In genomic region chr11:79019839-79020534, GRCm38 (mm10) we compare ENCODE assay signal across 9 mouse cellular contexts. TPM values are rescaled to one million over a fixed set of nuclear protein-coding genes. Genes with fewer than 3 reads are reported as not detected.
DNase-seq lines count a peak whose midpoint lies in the region; ATAC-seq and TF ChIP-seq lines count a peak whose summit lies in the region.
"Had no signal": no experiment of that assay in that cellular context is flagged by ENCODE, and none has a peak within 500 bp of the region (broad histone marks: within the 10 kb centered on the region; RNA-seq: fewer than 3 reads in every experiment).

No protein-coding gene starts in this region.

- 64% methylated on average over 17 of the region's 17 CpGs for WGBS in heart, embryonic 13.5 days

- DNase-seq in kidney, adult 18-20 months, result peak; percentile 49
- no peak for DNase-seq in kidney, adult 11 months
- peak; percentile 71 for DNase-seq in R1 (ENCODE audit: low read depth, low spot score)
- peak; percentile 55 for DNase-seq in lung, postnatal 10 days
- no peak for DNase-seq in cerebellum, adult 11 months

- peaks cover 34% of the 10 kb centered on the region for H3K36me3 ChIP-seq in C2C12 (ENCODE audit: control insufficient read depth, insufficient read depth)
- peaks cover 76% of the 10 kb centered on the region for H3K36me3 ChIP-seq in heart, embryonic 13.5 days

- H3K9me3 ChIP-seq in heart, embryonic 13.5 days, result no peaks in the 10 kb centered on the region

- 0 out of 2 replicates have a peak overlapping the region, but pooled peaks have one; percentile 20 for H3K9ac ChIP-seq in heart, embryonic 13.5 days

- H3K27me3 ChIP-seq in C2C12 (ENCODE audit: control insufficient read depth, insufficient read depth, insufficient read length), result no peaks in the 10 kb centered on the region
- no peaks in the 10 kb centered on the region for H3K27me3 ChIP-seq in heart, embryonic 13.5 days (replicated peaks)

- peak overlapping the region; percentile 17; the same call in 1 of the 2 replicates for H3K27ac ChIP-seq in heart, embryonic 13.5 days (replicated peaks)

- ATAC-seq in heart, embryonic 13.5 days (ENCODE audit: extremely low read depth, insufficient number of reproducible peaks, low FRiP score, low TSS enrichment), result no peak
- no peak for ATAC-seq in granulocyte monocyte progenitor cell, adult 5-6 weeks (replicated peaks; ENCODE audit: poor library complexity, severe bottlenecking)

- no peak overlapping the region for H3K4me3 ChIP-seq in C2C12 (ENCODE audit: insufficient read depth, poor library complexity, severe bottlenecking)
- H3K4me3 ChIP-seq in heart, embryonic 13.5 days, result no peak overlapping the region
- H3K4me3 ChIP-seq: myocyte had no signal

- no peaks in the 10 kb centered on the region for H3K79me3 ChIP-seq in C2C12 (ENCODE audit: low read depth)

- no peak overlapping the region for H3ac ChIP-seq in C2C12 (ENCODE audit: control insufficient read depth, insufficient read length, low read depth)

- peaks cover 46% of the 10 kb centered on the region for H3K4me1 ChIP-seq in heart, embryonic 13.5 days

- H3K4me2 ChIP-seq in heart, embryonic 13.5 days, result no peak overlapping the region

- peak; percentile 22 for TF ChIP-seq CTCF in C2C12 (IDR thresholded peaks at IDR 0.05; ENCODE audit: control insufficient read depth, insufficient read depth, insufficient read length)

- H3K79me2 ChIP-seq in C2C12 (ENCODE audit: control insufficient read depth, insufficient read depth), result no peaks in the 10 kb centered on the region

TF ChIP-seq in C2C12, 6 proteins besides CTCF, POLR2A, EP300 and RAD21:
- TF ChIP-seq MYOD1 (IDR thresholded peaks at IDR 0.05; ENCODE audit: control insufficient read depth, insufficient read length, low read depth), result no peak
- no peak for TF ChIP-seq MAX (IDR thresholded peaks at IDR 0.05)

RNA-seq across cellular contexts. Expression of gene Lgals9, which starts 35.2 kb away (rescaled TPM):
- polyA plus RNA-seq in C2C12 (2012; fragmentation: generic; extraction: Trizol), result 22.7 TPM
- 60.2 and 67.9 TPM in 2 replicates for polyA plus RNA-seq in heart, embryonic 13.5 days (2015; fragmentation: Nextera tagmentation; extraction: Ambion mirVana)
- total RNA-seq in granulocyte monocyte progenitor cell, adult 5-6 weeks (2014; fragmentation: Nextera tagmentation), result 273 and 289 TPM in 2 replicates
- 68.6 and 84.9 TPM in 2 replicates for total RNA-seq in granulocyte monocyte progenitor cell, adult 5-6 weeks (2017)

Comparison
In these comparisons a context has a peak if more than half of its experiments do, and no peak if none do; other contexts are left out.
1. DNase-seq: peak in kidney, adult 18-20 months (single experiment), R1 (single experiment) and lung, postnatal 10 days (single experiment); none in kidney, adult 11 months (single experiment) and cerebellum, adult 11 months (single experiment).